Comparison of ENCODE assay signal across 18 mouse cellular contexts in genomic region chr15:98957475-98957874, GRCm38 (mm10). TPM values are rescaled to one million over a fixed set of nuclear protein-coding genes. Genes with fewer than 3 reads are reported as not detected.
"Had no signal": no experiment of that assay in that cellular context is flagged by ENCODE, and none has a peak within 500 bp of the region (broad histone marks: within the 10 kb centered on the region; RNA-seq: fewer than 3 reads in every experiment).

No protein-coding gene starts in this region.

- H3K27ac ChIP-seq: liver, embryonic 13.5 days; liver, embryonic 15.5 days; lung, embryonic 15.5 days; macrophage; stomach, embryonic 15.5 days; stomach, postnatal 0 days had no signal

- H3K36me3 ChIP-seq: liver, embryonic 13.5 days; liver, embryonic 15.5 days; lung, embryonic 15.5 days; neural tube, embryonic 13.5 days; stomach, embryonic 15.5 days had no signal

- DNase-seq: liver, embryonic 13.5 days; liver, postnatal 0 days; lung, adult 2 months; lung, postnatal 10 days; right cerebral cortex, postnatal 14 days; thymus, adult 2 months; thymus, postnatal 25 days; thymus, postnatal 4 days had no signal

- H3K9ac ChIP-seq: liver, embryonic 13.5 days; liver, embryonic 15.5 days; liver, postnatal 0 days; lung, embryonic 15.5 days; stomach, embryonic 15.5 days had no signal

- H3K9me3 ChIP-seq: liver, embryonic 13.5 days; liver, embryonic 15.5 days; lung, embryonic 15.5 days; megakaryocyte, embryonic 14.5 days; neural tube, embryonic 13.5 days; stomach, embryonic 15.5 days had no signal

- H3K4me2 ChIP-seq: liver, embryonic 13.5 days; liver, embryonic 15.5 days; lung, embryonic 15.5 days; midbrain, embryonic 11.5 days; neural tube, embryonic 13.5 days; stomach, embryonic 15.5 days had no signal

- H3K4me3 ChIP-seq: liver, embryonic 13.5 days; liver, embryonic 15.5 days; lung, embryonic 15.5 days; megakaryocyte, embryonic 14.5 days; neural tube, embryonic 13.5 days; stomach, embryonic 15.5 days had no signal

- ATAC-seq: liver, postnatal 0 days; midbrain, embryonic 16.5 days had no signal

- H3K27me3 ChIP-seq: lung, embryonic 15.5 days; megakaryocyte, embryonic 14.5 days; neural tube, embryonic 13.5 days; stomach, embryonic 15.5 days had no signal

RNA-seq across cellular contexts. Expression of gene Gm49450, which starts 4.1 kb away (rescaled TPM):
- polyA plus RNA-seq: liver, embryonic 13.5 days; liver, embryonic 15.5 days; liver, postnatal 0 days; lung, embryonic 15.5 days; midbrain, embryonic 11.5 days; midbrain, embryonic 16.5 days; neural tube, embryonic 11.5 days; neural tube, embryonic 13.5 days; stomach, embryonic 15.5 days; stomach, postnatal 0 days had no signal

RNA-seq across cellular contexts. Expression of gene Dhh, which starts 59.1 kb away (rescaled TPM):
- polyA plus RNA-seq: liver, postnatal 0 days; macrophage had no signal
